ENCODE assay signal across 32 mouse cellular contexts in the genomic region with DNA sequence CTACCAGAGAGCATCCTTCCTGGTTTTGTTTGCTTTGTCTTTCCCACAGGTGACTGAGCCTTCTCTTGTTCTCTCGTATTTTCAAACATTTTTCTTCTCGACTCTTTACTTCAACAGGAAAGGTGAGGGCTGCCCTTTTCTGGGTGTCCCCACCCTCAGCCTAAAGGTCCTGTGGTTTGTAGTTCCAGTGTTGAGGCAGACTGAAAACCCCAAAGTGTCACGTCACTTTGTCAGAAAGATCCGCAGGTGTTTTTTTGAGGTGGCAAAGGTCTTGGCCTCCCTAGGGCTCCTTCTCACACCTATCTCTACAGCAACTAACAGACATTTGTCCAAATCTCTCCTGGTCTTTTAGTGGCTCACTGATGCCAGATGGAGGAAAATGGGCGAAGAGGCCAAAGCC.
A peak's percentile ranks its signal among the peaks of the same experiment; 100 is the strongest.
DNase-seq lines count a peak whose midpoint lies in the region; ATAC-seq lines count a peak whose summit lies in the region.
"Had no signal": no experiment of that assay in that cellular context is flagged by ENCODE, and none has a peak within 500 bp of the region (broad histone marks: within the 10 kb centered on the region; RNA-seq: fewer than 3 reads in every experiment).

No protein-coding gene starts in this region.

- no peaks in the 10 kb centered on the region; the same call in 1 of the 2 replicates for H3K4me1 ChIP-seq in liver, embryonic 11.5 days (replicated peaks; ENCODE audit: control insufficient read depth, insufficient read depth, low read length)
- H3K4me1 ChIP-seq: forebrain, embryonic 10.5 days; heart, embryonic 12.5 days; kidney, embryonic 15.5 days; liver, embryonic 15.5 days; midbrain, embryonic 12.5 days; neural tube, embryonic 15.5 days had no signal

- no peak for ATAC-seq in liver, embryonic 11.5 days (replicated peaks; ENCODE audit: low FRiP score)
- ATAC-seq: forebrain, embryonic 16.5 days had no signal

- no peaks in the 10 kb centered on the region for H3K36me3 ChIP-seq in liver, embryonic 11.5 days (ENCODE audit: control insufficient read depth, insufficient read depth, low read length)
- H3K36me3 ChIP-seq: embryonic facial prominence, embryonic 13.5 days; forebrain, embryonic 10.5 days; G1E; heart, embryonic 12.5 days; kidney, embryonic 15.5 days; liver, embryonic 15.5 days; midbrain, embryonic 12.5 days; neural tube, embryonic 15.5 days had no signal

- H3K27ac ChIP-seq in liver, embryonic 11.5 days (ENCODE audit: low read depth, low read length), result no peak overlapping the region
- H3K27ac ChIP-seq: embryonic facial prominence, embryonic 13.5 days; forebrain, embryonic 10.5 days; hindbrain, embryonic 14.5 days; kidney, embryonic 15.5 days; liver, embryonic 15.5 days; midbrain, embryonic 12.5 days; neural tube, embryonic 15.5 days; stomach, postnatal 0 days had no signal

- 74% methylated on average over 5 of the region's 5 CpGs for WGBS in liver, embryonic 11.5 days

- H3K4me2 ChIP-seq in liver, embryonic 11.5 days, result no peak overlapping the region
- H3K4me2 ChIP-seq: embryonic facial prominence, embryonic 13.5 days; heart, embryonic 12.5 days; hindbrain, embryonic 14.5 days; kidney, embryonic 15.5 days; liver, embryonic 15.5 days; lung, embryonic 14.5 days; midbrain, embryonic 12.5 days; neural tube, embryonic 15.5 days had no signal

- H3K27me3 ChIP-seq in liver, embryonic 11.5 days (replicated peaks; ENCODE audit: control insufficient read depth, insufficient read depth, low read length), result no peaks in the 10 kb centered on the region
- H3K27me3 ChIP-seq: embryonic facial prominence, embryonic 13.5 days; heart, embryonic 12.5 days; kidney, embryonic 15.5 days; liver, embryonic 15.5 days; midbrain, embryonic 12.5 days; neural tube, embryonic 15.5 days had no signal

- DNase-seq in spleen, postnatal 36 days (ENCODE audit: low spot score in 2 of 2), result peak; percentile 19 to 21
- no peak for DNase-seq in spleen, adult 18-20 months
- peak; percentile 88 for DNase-seq in induced T-regulatory cell, adult 2 months (ENCODE audit: low read depth)
- DNase-seq in thymus, postnatal 0 days (ENCODE audit: low spot score), result peak; percentile 57
- peak; percentile 30 for DNase-seq in thymus, postnatal 4 days
- DNase-seq in kidney, postnatal 4 days, result no peak
- DNase-seq in gastrocnemius, postnatal 25 days, result no peak
- no peak for DNase-seq in liver, embryonic 11.5 days (ENCODE audit: low spot score)
- DNase-seq: adrenal gland, postnatal 14 days; cerebellum, adult 11 months; cerebellum, adult 9-10 months; embryo, embryonic 11 days; gastrocnemius, postnatal 14 days; heart, adult 18-20 months; heart, postnatal 4 days; kidney, adult 18-20 months; layer of hippocampus, adult 9-11 months; liver; lung, embryonic 14.5 days; lung, postnatal 36 days; right cerebral cortex, postnatal 25 days had no signal

- no peaks in the 10 kb centered on the region for H3K9me3 ChIP-seq in liver, embryonic 11.5 days (ENCODE audit: control insufficient read depth, low read length)
- H3K9me3 ChIP-seq: embryonic facial prominence, embryonic 13.5 days; forebrain, embryonic 10.5 days; G1E; heart, embryonic 12.5 days; kidney, embryonic 15.5 days; liver, embryonic 15.5 days; midbrain, embryonic 12.5 days; neural tube, embryonic 15.5 days had no signal

- no peak overlapping the region for H3K9ac ChIP-seq in liver, embryonic 11.5 days (ENCODE audit: low read depth, low read length)
- H3K9ac ChIP-seq: embryonic facial prominence, embryonic 13.5 days; heart, embryonic 12.5 days; hindbrain, embryonic 14.5 days; kidney, embryonic 15.5 days; liver, embryonic 15.5 days; lung, embryonic 14.5 days; midbrain, embryonic 12.5 days; neural tube, embryonic 15.5 days had no signal

- H3K4me3 ChIP-seq in liver, embryonic 11.5 days (ENCODE audit: low read depth, low read length), result no peak overlapping the region
- H3K4me3 ChIP-seq: embryonic facial prominence, embryonic 13.5 days; forebrain, embryonic 10.5 days; heart, embryonic 12.5 days; kidney, embryonic 15.5 days; liver, embryonic 15.5 days; midbrain, embryonic 12.5 days; neural tube, embryonic 15.5 days had no signal

Comparison
In these comparisons a context has a peak if more than half of its experiments do, and no peak if none do; other contexts are left out.
1. DNase-seq: peak in spleen, postnatal 36 days (2 of 2), induced T-regulatory cell, adult 2 months (single experiment), thymus, postnatal 0 days (single experiment) and thymus, postnatal 4 days (single experiment); none in spleen, adult 18-20 months (0 of 2), kidney, postnatal 4 days (0 of 2), gastrocnemius, postnatal 25 days (single experiment) and liver, embryonic 11.5 days (single experiment).